Mouse (Mus musculus) natural killer cell, adult 2 months (primary cell): ENCODE results near the gene Mael.

Experiments
- DNase-seq, 2 experiments: peaks; one replicate each; pipeline ENCODE4 v3.0.0; 2022; ENCODE audit warnings: low spot score in 2 of 2

Gene Mael

DNA sequence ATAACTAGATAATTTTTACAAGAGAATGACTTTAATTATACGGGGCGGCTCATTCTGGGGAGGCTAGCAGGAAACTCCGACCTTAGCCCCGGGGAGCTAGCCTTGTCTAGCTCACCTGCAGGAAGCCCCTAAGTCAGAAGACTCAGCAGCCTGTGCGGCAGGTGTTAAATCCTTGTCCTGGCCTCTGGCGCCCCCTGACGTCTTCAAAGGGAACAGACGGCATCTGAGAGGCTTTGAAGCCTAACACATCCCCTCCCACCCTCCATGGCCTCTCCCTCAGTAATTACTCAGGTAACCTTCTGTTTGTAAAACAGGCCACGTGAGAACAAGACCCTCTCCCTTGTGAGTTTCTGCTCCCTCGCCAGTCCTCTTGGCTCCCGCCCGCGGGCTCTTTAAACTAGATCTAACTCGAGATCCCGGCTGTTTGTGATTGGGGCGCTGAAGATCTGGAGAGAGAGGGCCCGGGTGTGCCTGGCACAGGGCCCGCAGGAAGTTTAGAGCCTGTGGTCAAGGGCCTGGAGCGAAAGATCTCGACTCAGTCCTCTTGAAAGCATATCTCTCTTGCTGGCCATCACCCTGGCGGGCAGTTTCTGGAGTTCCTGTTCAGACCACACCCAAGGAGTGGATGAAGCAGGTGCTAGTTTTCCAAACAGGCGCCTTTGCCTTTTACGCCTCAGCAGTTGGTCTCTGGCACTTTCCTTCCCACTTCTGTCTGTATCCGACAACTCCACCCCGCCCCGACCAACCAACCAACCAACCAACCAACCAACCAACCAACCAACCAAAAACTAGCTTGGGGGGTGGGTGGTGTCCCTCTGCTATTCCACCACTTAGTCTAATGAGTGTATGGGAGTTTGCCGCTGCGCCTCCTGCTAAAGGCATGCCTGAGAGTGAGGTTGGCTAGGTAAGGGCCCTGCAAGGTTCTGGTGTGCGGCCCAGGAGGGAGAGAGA lies 84.1 kb downstream of the Mael start:
- peak; percentile 71 to 81 for DNase-seq

DNA sequence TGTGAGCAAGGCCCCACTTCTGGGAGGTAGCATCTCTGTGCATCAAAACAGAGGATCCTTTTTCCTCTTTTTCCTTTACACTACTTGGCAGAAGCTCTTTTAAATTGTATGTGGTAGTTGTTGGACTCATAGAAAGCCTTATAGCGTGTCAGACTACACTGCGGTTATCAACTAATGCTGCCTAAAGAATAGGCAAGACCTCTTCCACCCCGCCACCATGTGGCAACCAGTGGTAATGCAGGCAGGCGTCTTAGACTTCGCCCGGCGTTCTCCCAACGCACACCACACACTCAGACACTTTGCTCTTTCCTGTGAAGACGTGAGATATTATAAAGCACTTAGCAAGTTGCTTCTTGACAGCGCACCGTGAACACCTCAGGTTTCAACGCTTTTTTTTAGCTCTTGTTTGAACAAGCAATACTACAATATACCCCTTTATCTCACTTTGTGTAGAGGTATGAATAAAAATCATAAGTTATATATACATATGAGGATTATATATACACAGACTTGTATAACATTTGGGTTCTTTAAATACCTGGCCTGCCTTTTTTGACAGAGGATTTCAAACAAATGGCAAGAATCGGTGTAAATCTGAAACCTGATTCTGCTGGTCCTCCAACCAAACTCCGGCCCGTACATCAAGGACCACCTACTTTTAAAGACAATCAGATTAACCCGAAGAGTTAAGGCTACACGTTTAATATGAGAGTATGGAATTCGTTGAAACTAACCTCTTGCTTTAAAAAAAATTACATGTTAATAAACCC lies 85.0 kb downstream of the Mael start:
- DNase-seq: peak; percentile 82 to 86

DNA sequence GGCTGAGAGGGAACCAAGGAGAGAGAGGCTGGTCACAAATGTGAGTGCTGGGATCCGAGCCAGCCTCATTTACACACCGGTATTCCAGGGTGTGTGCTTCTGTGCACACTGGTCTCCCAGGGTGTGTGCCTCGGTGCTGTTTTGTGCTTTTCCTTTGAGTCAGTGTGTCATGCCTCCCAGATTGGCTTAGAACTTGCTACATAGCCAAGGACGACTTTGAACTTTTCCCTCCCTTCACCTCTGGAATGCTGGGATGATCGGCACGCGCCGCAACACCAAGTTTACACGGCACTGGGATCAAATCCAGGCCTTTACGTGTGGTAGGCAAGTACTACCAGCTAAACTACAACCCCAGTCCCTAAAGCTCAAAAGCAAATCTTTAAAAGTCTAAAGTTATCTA lies 86.5 kb downstream of the Mael start:
- no peak for DNase-seq

DNA sequence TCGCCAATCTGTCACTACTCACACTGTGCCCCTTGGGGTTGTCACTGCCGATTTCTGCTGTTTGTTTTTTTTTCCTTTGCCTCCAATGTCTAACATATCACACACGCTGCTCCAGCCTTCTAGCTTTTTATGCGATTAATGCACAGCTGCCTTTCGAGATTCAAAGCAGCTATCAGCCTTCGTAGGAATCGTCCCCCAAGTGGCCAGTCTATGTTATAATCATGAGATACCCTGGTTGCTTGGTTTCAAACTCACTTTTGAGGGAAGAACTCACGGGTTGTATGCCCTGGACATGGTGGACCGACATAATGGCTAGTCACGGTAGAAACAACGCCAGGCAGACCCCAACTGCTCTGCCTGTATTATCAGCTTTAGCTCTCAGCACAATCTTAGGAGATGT lies 87.2 kb downstream of the Mael start:
- DNase-seq: no peak
